Mouse (Mus musculus): ENCODE results near the gene Parp11.

Parp11 gene

DNA sequence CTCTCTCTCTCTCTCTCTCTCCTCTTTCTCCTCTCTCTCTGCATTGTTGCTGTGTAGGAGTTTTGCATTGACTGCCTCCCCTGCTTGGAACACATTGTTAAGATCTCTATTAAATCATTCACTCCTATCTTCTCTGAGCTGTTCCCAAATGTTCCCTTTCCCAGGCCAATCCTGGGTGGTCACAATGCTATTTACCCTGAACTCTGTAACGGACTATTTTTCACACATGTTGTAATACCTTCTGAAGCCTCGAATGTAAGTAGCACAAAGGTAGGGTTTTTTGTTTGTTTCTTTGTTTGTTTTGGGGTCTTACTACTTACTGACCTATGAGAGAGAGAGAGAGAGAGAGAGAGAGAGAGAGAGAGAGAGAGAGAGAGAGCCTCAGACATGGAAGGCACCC is 2.2 kb downstream of the Parp11 start:
- DNase-seq, result no peak

DNA sequence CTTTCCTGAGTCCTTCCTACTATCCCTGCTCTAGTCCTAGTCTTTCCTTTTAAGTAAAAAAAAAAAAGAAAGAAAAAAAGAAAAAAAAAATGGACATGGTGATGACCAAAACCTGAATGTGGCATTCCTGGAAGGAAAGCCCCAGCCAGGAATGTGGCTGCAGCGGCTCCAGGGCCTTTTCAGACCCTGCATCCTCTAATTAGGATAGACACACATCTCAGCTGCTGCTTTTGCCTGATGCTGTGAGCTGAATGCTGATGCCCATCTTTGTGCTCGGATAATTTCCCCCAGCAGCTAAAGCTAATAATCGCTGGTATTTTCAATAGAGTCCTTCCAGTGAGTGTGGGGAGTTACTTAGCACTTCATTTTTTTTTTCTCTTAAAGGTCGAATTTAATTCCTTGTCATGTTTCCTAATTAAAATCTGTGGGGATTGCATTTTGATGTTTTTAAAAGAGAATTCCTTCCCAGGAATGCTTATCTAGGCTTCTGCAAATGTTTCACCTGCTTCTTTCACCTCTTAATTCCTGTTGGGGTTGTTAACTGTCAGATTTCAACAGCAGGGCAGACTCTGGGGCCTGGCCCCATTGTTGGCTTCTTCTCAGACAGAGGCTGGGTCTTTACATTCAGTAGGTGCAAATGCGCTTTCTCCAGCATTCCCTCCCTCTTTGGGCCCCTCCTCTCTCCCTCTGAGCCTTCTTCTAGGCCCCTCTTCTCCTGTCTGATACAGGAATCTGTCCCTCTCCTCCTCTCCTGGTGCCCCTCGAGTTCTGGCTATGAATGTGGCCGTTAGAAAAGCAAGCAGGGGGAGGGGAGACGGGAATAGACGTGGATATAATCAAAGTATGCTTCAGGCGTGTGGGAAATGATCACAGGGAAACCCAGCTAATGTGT is 3.1 kb downstream of the Parp11 start:
- no peak for DNase-seq

DNA sequence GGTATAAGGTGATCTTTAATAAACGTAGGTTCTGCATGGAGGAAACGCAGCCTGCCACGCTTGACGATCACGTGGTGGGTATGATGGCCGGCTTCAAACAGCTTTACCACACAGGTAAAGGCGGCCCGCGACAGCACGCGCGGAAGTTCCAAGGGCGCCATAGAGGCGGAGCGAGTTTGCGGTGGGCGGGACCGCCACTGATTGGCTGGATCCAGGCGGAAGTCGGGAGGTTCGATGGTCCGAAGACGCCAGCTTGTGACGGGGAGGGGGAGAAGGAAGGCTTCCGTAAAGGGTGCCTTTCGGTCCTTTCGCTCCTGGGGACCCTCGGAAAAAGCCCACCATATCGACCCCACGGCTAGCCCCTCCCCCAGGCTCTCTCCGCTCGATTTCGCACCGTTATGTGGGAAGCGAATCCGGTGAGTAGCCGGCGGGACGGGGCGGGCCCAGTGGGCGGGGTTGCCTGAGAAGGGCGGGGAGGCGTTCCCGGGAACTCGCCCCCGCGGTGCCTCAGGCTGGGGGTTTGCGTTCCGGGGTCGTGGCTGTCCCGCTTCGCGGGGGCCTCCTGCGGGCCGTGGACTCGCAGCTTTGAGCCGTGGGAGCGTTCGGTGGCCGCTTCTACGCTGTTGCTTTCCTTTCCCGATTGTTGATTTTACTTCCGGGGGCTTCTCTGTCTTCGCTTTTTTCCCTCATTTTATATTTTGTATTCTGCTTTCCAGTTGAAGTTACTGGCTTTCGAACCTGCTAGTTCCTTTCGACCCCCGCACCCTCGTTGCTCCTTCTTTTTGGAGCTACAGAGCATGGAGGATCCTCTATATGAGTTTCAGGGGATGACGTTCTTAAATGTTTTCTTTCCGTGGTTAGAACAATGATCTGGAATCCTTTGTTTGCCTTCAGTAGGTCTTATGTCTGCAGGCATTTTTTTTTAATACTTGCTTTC is 7.0 kb downstream of the Parp11 start:
- peak; percentile 95 to 96 for DNase-seq

DNA sequence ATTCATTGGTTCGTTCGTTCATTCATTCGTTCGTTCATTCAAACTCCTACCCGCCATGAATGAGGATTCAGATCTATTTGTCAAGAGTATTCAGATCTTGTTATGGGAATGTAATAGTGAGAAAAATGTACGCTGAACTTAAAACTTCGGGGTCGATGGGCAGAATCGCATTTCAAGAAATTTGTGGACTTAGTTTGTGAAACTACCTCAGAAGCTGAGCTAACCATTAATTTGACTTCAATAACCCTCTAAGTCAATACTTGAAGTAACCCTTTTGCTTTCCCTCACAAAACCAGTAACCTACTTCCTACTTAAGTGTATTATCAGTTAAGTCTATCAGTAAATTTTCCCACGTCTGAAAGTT is 7.7 kb downstream of the Parp11 start:
- DNase-seq, result no peak

DNA sequence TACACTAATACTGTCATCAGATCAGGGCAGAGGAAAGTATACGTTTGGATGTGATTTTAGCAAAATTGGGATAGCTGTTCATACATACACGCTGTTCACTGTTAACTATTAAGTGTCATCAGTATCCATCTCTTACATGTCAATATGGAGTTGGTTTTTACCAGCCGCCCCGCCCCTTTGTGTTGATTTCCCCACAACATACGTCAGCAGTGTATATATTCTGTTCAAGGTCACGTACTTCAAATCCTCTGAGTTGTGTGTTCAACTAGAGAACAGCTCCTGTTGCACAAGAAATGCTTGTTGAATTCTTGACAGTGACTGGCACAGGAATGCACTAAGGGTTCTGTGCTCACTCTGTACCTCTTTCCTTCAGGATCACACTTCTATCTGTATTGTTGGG is 8.2 kb downstream of the Parp11 start:
- DNase-seq, result no peak

DNA sequence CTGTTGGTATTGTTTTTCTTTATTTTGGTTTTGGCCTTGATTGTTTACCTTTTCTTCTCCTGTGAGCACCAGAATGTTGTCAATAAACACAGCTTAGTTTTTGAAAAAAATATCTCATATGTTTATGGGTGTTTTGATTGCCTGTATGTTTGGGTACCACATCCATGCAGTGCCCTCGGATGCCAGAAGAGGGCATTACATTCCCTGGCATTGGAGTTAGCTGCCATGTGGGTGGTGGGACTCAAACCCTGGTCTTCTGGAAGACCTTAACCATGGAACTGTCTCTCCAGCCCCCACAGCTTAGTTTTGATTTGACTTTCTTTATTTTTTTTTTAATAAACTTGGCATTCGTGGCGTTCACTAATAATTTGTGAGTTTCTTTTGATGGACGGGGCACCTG is 8.8 kb downstream of the Parp11 start:
- no peak for DNase-seq

DNA sequence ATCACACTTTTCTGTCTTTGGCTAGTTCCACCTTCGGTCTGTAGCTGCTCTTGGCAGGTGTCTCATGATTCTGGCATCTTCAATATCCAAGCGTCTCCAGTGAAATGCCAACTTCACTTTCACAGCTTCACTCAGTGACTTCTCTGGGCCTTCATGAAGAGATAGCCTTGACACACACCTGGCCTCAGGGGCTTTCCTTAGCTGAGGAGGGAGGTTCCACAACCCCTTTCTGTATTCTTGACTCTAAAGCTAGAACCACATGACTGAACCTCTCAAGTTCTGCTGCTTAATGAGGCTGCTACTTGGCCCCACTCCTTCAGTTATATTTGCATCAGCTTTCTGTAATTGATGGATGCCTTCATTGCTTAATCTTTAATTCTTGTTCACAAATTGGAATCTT is 10.1 kb downstream of the Parp11 start:
- no peak for DNase-seq

DNA sequence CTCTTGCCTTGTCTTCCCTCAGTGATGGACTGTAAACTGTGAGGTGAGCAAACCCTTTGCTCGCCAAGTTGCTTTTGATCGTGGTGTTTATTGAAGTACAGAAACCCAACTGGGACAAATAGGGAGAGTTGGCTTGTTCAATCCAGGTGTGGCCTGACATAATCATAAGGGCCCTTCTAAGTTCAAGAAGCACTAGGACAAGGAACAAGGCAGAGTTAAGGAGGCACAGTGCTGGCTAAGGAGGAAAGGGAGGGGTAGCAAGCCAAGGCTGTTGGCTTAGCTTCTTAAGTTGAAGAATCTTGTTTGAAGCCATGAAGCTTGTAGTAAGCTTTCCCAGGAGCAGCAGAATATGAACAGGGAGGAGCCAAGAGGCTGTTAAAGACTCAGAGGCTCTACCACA is 13.1 kb downstream of the Parp11 start:
- DNase-seq, result peak; percentile 25 to 47

DNA sequence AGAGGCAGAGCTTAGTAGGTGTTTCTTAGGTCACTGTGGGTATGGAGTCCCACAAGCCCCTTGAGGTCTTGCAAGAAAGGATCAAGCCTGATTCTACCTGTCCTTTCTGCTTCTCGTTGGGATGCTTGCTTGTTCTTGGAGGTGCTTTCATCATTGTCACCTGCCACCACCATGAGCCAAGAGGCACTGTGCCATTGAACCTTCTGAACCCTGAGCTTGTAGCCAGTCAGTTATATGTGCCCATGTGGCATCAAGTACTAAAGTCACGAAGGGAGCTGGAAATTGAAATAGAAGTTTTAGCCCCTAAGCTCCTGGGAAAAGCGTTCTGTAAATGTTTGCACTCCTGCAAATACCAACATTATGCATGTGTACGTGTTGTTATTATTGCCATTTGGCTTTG is 14.9 kb downstream of the Parp11 start:
- no peak for DNase-seq

DNA sequence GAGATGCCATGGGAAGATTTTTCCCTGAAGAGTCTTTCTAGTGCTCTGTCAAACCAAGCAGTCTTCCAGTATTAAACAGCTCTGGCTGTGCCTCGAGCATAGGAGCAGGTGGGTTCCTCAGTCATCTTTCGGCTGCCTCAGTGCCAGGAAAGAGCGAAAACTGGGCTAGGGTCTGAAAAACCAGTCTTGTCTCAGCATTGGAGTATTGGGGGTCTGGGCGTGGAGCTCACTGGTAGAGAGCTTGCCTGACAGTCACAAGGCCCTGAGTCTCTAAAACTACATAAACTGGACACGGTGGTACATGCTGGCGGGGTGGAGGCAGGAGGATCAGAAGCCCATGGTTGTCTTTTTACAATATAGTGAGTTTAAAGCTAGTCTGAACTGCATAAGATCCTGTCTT is 15.6 kb downstream of the Parp11 start:
- DNase-seq, result no peak

DNA sequence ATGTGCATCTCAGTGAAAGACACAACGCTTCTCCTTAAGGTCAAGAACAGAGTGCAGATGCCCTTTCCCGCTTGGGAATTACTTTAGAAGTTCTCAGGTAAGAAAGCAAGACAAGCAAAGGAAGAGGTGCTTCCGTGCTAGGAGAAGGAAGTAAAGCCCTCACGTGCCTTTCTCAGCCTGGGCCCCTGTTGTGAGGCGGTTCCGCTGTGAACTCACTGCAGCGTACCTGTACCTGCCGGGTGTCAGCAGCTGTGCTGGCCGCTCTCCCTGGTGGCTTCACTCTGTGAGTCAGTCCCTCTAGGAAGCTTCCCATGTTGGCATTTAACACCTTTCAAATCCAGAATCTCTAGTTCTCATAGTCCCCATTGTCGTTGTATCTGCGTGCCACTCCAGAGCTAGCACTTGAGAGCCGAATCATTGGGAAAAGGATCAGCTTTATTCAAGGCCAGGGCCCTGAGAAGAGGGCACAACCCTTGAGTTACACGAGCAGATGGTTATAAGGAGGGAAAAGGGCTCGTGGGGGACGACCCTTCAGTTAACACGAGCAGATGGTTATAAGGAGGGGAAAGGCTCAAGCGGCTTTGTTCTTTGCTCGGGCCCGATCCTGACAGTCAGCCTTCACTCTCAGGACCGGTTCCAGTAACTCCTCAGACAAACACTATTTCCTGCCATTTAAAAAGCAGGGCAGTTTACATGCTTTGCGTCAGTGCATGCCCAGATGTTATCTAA is 16.8 kb downstream of the Parp11 start:
- DNase-seq, result no peak

DNA sequence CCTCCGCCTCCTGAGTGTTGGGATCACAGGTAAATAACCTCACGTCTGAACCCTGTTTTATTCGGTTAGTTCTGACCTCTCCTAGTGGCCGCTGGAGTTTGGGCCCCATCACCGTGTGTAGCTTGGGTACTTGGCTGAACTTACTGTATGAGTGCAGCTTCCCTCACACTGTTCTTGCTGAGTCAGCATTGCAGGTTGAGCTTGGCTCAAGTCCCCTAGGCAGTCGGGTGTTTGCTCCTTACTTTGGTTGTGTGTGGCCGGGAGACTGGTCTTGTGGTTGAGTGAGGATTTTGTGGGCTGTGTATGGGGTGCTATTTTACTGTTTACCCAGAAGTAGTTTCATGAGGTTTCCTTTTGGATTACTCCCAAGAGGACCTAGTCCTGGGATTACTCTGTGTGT is 17.9 kb downstream of the Parp11 start:
- no peak for DNase-seq

DNA sequence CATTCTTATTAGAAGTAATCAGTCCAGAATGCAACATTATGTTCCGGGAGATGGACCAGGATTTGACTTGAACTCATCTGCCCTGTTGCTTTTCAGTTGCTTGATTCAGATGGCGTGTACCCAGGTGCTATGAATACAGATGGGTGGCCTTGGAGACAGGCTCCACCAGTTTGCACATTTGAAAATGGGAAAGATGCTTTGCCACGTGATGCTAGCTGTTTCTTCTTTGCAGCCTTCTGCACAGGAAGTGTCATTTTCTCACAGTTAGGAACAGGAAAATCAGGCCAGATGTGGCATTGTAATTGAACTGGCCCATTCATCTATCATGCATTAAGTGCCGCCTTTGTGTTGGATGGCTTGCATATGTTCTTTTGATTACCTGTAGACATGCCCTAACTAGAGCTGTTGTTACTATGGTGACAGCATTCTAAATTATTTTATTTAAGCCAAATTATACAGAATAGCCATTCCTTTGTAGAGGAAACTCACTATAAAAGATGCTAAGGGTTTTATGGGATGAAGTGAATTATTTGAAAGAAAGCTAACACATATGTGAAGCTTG is 20.2 kb downstream of the Parp11 start:
- DNase-seq, result no peak

DNA sequence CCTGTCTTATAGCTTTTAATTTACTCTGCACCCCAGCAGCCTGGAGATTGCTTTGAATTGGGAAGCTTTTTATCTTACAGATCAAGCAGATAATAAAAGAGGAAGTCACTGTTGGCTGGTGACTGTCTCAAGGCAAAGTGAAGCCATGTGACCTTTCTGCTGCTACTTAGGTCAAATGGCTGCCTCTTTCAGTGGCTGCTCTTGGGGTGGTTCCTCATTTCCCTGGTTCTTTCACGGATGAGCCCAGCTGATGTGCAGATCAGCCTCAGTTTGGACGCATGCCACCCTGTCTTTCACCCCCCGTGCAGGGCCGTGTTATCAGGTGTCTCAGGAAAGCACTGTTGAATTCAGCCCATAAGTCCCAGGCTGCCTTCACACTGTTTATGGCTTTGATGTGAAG is 25.4 kb downstream of the Parp11 start:
- peak in 1 of 2 experiments; percentile 26 for DNase-seq

DNA sequence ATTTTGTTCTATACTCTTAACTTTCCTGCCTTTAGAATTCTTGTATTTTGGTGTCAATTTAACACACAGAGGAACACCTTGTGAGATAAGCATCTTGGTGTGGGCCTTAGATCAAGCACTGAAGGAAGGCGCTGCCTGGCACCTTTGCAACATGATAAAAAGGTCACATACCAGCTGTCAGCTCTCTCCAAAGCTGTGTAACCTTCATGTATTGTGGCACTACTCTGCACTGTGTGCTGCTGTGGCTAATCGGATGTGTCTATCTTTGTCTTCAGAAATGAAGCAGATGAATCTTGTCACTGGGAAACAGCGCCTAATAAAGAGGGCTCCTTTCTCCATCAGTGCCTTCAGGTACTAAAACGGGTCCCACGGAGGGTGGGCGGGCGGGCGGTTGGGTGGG is 27.3 kb downstream of the Parp11 start:
- no peak for DNase-seq

DNA sequence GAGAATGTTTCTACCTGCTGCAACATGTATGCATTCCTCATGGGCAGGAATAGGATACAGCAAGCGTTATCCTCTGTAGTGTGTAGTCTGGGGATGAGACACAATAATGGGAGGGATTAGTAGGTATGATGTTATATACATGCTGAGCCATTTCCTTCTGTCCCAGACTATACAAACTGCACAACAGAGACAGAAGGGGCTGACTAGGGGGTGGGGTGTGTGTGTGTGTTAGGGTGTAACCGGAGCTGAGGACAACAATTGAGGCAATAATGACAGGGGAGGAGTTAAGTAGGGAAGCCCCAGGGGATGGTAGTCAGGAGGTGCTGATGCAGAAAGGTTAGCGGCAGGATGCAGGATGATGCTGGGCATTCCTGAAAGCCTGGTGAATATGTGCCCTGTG is 28.6 kb downstream of the Parp11 start:
- no peak for DNase-seq

DNA sequence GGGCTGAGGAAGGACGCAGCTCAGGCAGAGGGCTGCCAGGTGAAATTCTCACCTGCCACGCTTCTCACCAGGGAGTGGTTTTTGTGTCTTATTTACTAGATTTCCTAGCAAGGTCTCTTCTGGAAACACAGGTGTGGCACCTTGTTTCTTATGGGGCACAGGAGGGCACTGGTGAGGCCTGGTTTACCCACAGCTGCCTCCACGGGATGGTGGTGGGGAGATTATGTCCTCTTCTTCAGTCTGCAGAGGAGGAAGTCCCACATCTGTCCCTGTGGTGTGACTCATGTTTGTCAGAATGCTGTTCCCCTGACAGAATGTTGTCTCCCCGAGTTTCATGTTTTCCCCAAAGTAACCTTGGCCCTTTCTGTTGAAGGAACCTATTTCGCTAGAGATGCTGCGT is 44.4 kb downstream of the Parp11 start:
- no peak for DNase-seq

DNA sequence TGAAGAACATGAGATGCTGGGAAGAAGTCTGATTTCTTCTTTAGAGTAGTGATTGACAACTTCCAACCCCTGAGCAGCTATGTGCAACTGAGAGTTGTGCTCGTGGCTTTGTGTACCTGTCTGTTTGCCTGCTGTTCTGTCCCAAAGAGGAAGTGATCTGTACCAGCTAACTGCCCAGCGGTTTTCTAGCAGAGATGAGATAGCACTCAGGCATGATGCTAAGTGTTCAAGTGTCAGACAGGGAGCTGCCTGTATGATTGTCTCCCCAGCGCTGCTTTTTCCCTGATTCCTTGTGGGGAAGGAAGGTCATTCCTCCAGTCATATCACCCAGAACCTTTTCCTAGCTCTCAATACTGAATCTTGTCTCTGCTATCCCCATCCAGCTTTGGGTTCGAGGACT is 45.9 kb downstream of the Parp11 start:
- DNase-seq, result no peak

DNA sequence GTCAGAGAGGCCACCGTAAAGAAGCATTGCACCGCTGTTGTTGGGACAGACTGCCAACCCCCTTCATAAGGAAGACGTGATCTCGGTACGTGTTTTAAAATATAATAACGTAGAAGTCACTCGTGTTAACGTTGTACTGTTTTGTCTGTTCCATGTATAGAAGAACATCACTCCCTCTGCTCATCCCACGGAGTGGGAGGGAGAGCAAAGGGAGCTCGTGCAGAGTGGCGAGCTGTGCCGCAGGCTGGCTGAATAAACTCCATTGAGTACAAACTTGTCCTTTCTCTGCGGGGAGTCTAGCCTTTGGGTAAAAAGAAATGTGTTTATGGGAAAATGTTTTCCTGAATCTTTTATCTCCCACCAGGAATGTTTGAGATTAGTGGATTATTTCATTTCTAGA is 47.1 kb downstream of the Parp11 start:
- no peak for DNase-seq

DNA sequence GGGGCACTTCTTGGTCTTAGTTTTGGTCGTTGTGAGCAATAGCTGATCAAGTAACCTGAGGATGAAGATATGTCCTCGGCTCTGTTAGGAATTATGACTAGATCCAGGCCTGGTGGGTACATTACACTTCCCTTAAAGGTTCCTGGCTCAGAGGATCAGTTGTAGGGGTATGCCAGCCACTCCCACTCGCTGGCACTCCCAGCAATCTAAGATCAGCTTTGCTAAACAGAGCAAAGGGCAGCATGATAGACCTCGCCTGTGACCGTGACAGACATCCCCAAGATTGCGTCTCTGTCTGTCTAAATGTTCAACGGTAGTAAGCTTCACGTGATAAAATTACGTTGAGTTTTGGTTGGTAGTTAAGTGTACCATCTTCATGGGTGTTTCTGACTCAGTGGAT is 47.7 kb downstream of the Parp11 start:
- DNase-seq, result no peak

DNA sequence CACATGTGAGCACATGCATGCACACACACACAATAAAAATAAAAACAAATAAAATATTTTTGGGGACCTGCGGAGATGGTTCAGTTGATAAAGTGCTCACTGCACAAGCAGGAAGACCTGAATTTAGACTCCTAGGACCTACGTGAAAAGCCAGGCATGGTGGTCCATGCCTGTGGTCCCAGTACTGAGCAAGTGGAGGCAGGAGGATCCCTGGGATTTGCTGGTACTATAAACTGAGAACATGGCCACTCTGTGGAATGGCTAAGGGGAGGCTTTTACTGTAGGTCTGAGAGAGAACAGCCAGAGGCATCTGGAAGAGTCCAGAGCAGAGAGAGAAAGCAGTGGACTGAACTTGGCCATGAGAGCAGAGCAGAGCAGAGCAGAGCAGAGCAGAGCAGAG is 48.6 kb downstream of the Parp11 start:
- DNase-seq, result no peak

DNA sequence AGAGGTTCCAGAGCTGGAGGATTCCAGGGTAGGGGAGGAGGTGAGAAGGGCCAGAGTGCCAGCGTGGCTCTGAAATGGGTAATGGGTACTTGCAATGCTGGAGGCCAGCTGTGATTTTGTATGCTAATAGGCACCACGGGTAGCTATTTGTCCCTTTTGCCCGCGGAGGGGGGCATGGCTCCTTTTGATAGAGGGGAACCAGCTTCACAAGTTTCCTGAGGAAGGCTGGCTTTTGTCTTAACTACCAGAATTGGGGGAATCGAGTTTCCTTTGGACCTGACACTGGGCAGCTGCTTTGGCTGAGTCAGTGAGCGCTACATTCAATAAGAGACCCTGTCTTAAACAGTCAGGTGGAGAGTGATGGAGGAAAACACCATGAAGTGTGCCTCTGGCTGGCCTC is 49.2 kb downstream of the Parp11 start:
- no peak for DNase-seq

Data from lung, postnatal 4 days (tissue).